Mouse (Mus musculus): ENCODE data around the gene Slc4a1ap. TPM values are rescaled to one million over a fixed set of nuclear protein-coding genes. Genes with fewer than 3 reads are reported as not detected.
A peak's percentile ranks its signal among the peaks of the same experiment; 100 is the strongest.

The Slc4a1ap gene
- total and polyA plus RNA-seq, 3 experiments: 41.6 to 523 (median 41.7) TPM

DNA sequence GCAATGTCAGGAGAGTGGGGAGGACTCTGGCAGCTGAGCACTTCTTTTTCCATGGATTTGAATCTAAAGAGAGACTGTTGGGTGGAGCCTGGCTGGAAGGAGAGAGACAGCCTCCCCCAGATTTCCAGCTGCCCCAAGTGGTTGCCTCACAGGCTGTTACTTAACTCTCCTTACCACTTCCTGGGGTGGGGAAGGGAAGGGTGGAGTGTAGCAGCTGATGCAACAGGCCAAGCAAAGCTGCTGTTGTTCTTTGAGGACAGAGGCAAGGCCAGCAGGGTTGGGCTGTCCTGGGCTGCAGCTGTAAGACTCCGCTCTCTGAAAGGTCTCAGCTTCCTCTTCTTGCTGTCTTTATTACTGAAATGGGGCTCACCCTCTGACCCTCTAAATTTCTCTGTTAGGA lies 75.6 kb downstream of the Slc4a1ap start (continued):
- TF ChIP-seq KAT2A (conservative IDR thresholded peaks at IDR 0.05; ENCODE audit: low read depth, low read length): peak; percentile 28; the same call in 1 of the 2 replicates
- peak; percentile 71 for TF ChIP-seq TCF12 (IDR thresholded peaks at IDR 0.05; ENCODE audit: low read depth, low read length)
- TF ChIP-seq BHLHE40 (IDR thresholded peaks at IDR 0.05; ENCODE audit: borderline replicate concordance, low read depth, low read length): no peak
- TF ChIP-seq TBP (IDR thresholded peaks at IDR 0.05; ENCODE audit: low read depth, low read length): 0 out of 2 replicates have a peak, but pooled peaks have one; percentile 44
- TF ChIP-seq POLR2AphosphoS2 (IDR thresholded peaks at IDR 0.05; ENCODE audit: low read length): peak; percentile 87

DNA sequence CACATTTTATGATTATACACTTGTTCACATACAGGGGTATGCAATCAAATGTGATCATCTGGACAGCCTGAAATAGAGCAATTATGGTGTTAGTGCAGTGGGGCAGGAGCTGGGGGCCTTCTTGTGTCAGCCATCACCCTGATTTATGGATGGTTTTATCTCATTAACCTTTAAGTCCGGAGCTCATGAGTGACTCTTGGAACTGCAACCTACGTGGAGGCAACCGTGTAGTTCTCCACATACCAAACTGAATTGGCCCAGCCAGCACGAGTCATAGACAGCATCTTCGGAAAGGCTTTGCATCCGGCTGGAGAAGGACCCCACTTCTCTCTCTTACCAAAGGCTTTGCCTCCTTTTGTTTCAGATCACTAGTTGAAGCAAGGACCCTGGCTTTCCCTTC lies 77.0 kb downstream of the Slc4a1ap start:
- Histone ChIP-seq H3K9me3 (replicated peaks; ENCODE audit: insufficient read depth, low read length) (no peaks in the 10 kb centered on the region), H3K27ac (ENCODE audit: control insufficient read depth, low read depth, low read length) (no peak overlapping the region; the same call in 1 of the 2 replicates), H3K36me3 (ENCODE audit: control insufficient read depth in 1 of 2, insufficient read depth in 2 of 2, low read length in 2 of 2) (peaks cover 8 to 50% of the 10 kb centered on the region in 2 experiments; a peak in 3 of 4 replicates), H3K4me3 (ENCODE audit: control insufficient read depth in 1 of 2, insufficient read depth in 1 of 2, low read depth in 2 of 2, low read length in 2 of 2) (no peak overlapping the region), H3K9ac (ENCODE audit: control insufficient read depth, low read depth, low read length, poor library complexity, severe bottlenecking) (no peak overlapping the region), H3K79me2 (ENCODE audit: control insufficient read depth, insufficient read depth, low read length, poor library complexity) (peaks cover 3% of the 10 kb centered on the region), H3K27me3 (ENCODE audit: control insufficient read depth in 1 of 2, insufficient read depth in 2 of 2, low read length in 2 of 2) (no peaks in the 10 kb centered on the region), H3K4me1 (ENCODE audit: control insufficient read depth in 1 of 2, insufficient read depth in 2 of 2, low read length in 2 of 2) (peaks cover 22 to 41% of the 10 kb centered on the region in 2 experiments)
- TF ChIP-seq MEF2A (IDR thresholded peaks at IDR 0.05; ENCODE audit: extremely low read depth, insufficient replicate concordance, low read depth, low read length, poor library complexity, severe bottlenecking) (no peak), TBP (IDR thresholded peaks at IDR 0.05; ENCODE audit: low read depth, low read length) (no peak), CHD2 (IDR thresholded peaks at IDR 0.05; ENCODE audit: low read length) (no peak), KAT2A (conservative IDR thresholded peaks at IDR 0.05; ENCODE audit: low read depth, low read length) (no peak), RCOR1 (IDR thresholded peaks at IDR 0.05; ENCODE audit: low read depth, low read length) (no peak), POLR2AphosphoS2 (IDR thresholded peaks at IDR 0.05; ENCODE audit: low read length) (no peak)
- no peak for DNase-seq (ENCODE audit: low read depth, low spot score)

DNA sequence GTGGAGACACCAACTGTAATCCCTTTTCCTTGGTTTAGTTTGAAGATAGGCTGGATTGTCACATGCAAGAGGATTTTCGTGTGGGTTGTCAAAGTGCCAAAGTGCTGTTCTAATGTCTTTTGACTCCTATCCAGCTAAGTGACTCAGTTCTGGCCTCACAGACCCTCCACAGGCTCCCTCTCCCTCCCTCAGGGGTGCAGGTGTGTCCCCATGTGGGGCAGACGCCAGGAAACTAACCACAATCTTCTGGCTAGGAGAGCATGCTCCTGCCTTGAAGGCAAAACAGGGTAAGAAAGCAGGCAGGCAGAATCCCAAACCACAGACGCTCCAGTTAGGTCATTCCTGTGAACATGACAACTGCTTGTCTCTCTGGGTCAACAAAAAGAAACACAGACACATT lies 79.4 kb downstream of the Slc4a1ap start:
- H3K9ac ChIP-seq (ENCODE audit: control insufficient read depth, low read depth, low read length, poor library complexity, severe bottlenecking): no peak overlapping the region
- H3K9me3 ChIP-seq (replicated peaks; ENCODE audit: insufficient read depth, low read length): no peaks in the 10 kb centered on the region
- no peaks in the 10 kb centered on the region; the same call in 1 of the 2 replicates for H3K79me2 ChIP-seq (ENCODE audit: control insufficient read depth, insufficient read depth, low read length, poor library complexity)
- no peak for DNase-seq (ENCODE audit: low read depth, low spot score)
- no peaks in the 10 kb centered on the region for H3K27me3 ChIP-seq (ENCODE audit: control insufficient read depth in 1 of 2, insufficient read depth in 2 of 2, low read length in 2 of 2)
- TF ChIP-seq ETS1 (IDR thresholded peaks at IDR 0.05; ENCODE audit: low read depth, low read length) (peak; percentile 14; the same call in 1 of the 2 replicates), SIN3A (IDR thresholded peaks at IDR 0.05; ENCODE audit: low read length) (no peak)
- H3K36me3 ChIP-seq (ENCODE audit: control insufficient read depth in 1 of 2, insufficient read depth in 2 of 2, low read length in 2 of 2): peaks cover 8 to 38% of the 10 kb centered on the region in 2 experiments; a peak in 3 of 4 replicates
- H3K4me1 ChIP-seq (ENCODE audit: control insufficient read depth in 1 of 2, insufficient read depth in 2 of 2, low read length in 2 of 2): peaks cover 19 to 26% of the 10 kb centered on the region in 2 experiments
- no peak overlapping the region for H3K27ac ChIP-seq (ENCODE audit: control insufficient read depth, low read depth, low read length)
- no peak overlapping the region for H3K4me3 ChIP-seq (ENCODE audit: control insufficient read depth in 1 of 2, insufficient read depth in 1 of 2, low read depth in 2 of 2, low read length in 2 of 2)

Other genes with a start within 250 kb of the Slc4a1ap start
- 13.5 and 15.3 TPM in 2 replicates for gene Ift172, start 235.9 kb upstream of the Slc4a1ap start, total RNA-seq (2012; rRNA removed)
- 10 to 100 TPM in 1 of 2 experiments, not detected in 1; 21.8 TPM for gene Ift172, start 235.9 kb upstream of the Slc4a1ap start, polyA plus RNA-seq (2012; ENCODE audit: insufficient read depth in 1 of 2, insufficient read length in 2 of 2, low read depth in 1 of 2, low replicate concordance in 2 of 2, missing spikeins in 1 of 2)
- not detected in 2 replicates for gene Fndc4, start 230.9 kb upstream of the Slc4a1ap start, total RNA-seq (2012; rRNA removed)
- under 1 TPM in 1 of 2 experiments, not detected in 1; 0.32 TPM for gene Fndc4, start 230.9 kb upstream of the Slc4a1ap start, polyA plus RNA-seq (2012; ENCODE audit: insufficient read depth in 1 of 2, insufficient read length in 2 of 2, low read depth in 1 of 2, low replicate concordance in 2 of 2, missing spikeins in 1 of 2)
- 0.04 TPM in 1 of 2 replicates, not detected in the other for gene Gckr, start 229.6 kb upstream of the Slc4a1ap start, total RNA-seq (2012; rRNA removed)
- under 1 TPM in 1 of 2 experiments, not detected in 1; 0.19 TPM for gene Gckr, start 229.6 kb upstream of the Slc4a1ap start, polyA plus RNA-seq (2012; ENCODE audit: insufficient read depth in 1 of 2, insufficient read length in 2 of 2, low read depth in 1 of 2, low replicate concordance in 2 of 2, missing spikeins in 1 of 2)
- gene Zfp512, start 74.6 kb upstream of the Slc4a1ap start, total RNA-seq (2012; rRNA removed): 32.9 and 36.6 TPM in 2 replicates
- 10 to 100 TPM in 1 of 2 experiments, not detected in 1; 47.0 TPM for gene Zfp512, start 74.6 kb upstream of the Slc4a1ap start, polyA plus RNA-seq (2012; ENCODE audit: insufficient read depth in 1 of 2, insufficient read length in 2 of 2, low read depth in 1 of 2, low replicate concordance in 2 of 2, missing spikeins in 1 of 2)
- gene 4930548H24Rik, start 41.3 kb upstream of the Slc4a1ap start, total RNA-seq (2012; rRNA removed): 0.13 and 0.15 TPM in 2 replicates
- under 1 TPM in 1 of 2 experiments, not detected in 1; 0.13 TPM for gene 4930548H24Rik, start 41.3 kb upstream of the Slc4a1ap start, polyA plus RNA-seq (2012; ENCODE audit: insufficient read depth in 1 of 2, insufficient read length in 2 of 2, low read depth in 1 of 2, low replicate concordance in 2 of 2, missing spikeins in 1 of 2)
- gene Gpn1, start 32.3 kb upstream of the Slc4a1ap start, total RNA-seq (2012; rRNA removed): 59.0 and 75.6 TPM in 2 replicates
- 100 to 1,000 TPM in 1 of 2 experiments, not detected in 1; 125 TPM for gene Gpn1, start 32.3 kb upstream of the Slc4a1ap start, polyA plus RNA-seq (2012; ENCODE audit: insufficient read depth in 1 of 2, insufficient read length in 2 of 2, low read depth in 1 of 2, low replicate concordance in 2 of 2, missing spikeins in 1 of 2)
- gene Supt7l, start 812 bp downstream of the Slc4a1ap start, total RNA-seq (2012; rRNA removed): 15.9 and 19.3 TPM in 2 replicates
- gene Supt7l, start 812 bp downstream of the Slc4a1ap start, polyA plus RNA-seq (2012; ENCODE audit: insufficient read depth in 1 of 2, insufficient read length in 2 of 2, low read depth in 1 of 2, low replicate concordance in 2 of 2, missing spikeins in 1 of 2): 10 to 100 TPM in 1 of 2 experiments, not detected in 1; 23.6 TPM
- 239 and 249 TPM in 2 replicates for gene Mrpl33, start 69.9 kb downstream of the Slc4a1ap start, total RNA-seq (2012; rRNA removed)
- gene Mrpl33, start 69.9 kb downstream of the Slc4a1ap start, polyA plus RNA-seq (2012; ENCODE audit: insufficient read depth in 1 of 2, insufficient read length in 2 of 2, low read depth in 1 of 2, low replicate concordance in 2 of 2, missing spikeins in 1 of 2): 100 to 1,000 TPM in 1 of 2 experiments, not detected in 1; 158 TPM
- gene Rbks, start 170.6 kb downstream of the Slc4a1ap start, total RNA-seq (2012; rRNA removed): 23.8 and 34.3 TPM in 2 replicates
- 10 to 100 TPM in 1 of 2 experiments, not detected in 1; 47.4 TPM for gene Rbks, start 170.6 kb downstream of the Slc4a1ap start, polyA plus RNA-seq (2012; ENCODE audit: insufficient read depth in 1 of 2, insufficient read length in 2 of 2, low read depth in 1 of 2, low replicate concordance in 2 of 2, missing spikeins in 1 of 2)
- gene Babam2, start 170.7 kb downstream of the Slc4a1ap start, total RNA-seq (2012; rRNA removed): 40.5 and 43.3 TPM in 2 replicates
- 10 to 100 TPM in 1 of 2 experiments, not detected in 1; 86.6 TPM for gene Babam2, start 170.7 kb downstream of the Slc4a1ap start, polyA plus RNA-seq (2012; ENCODE audit: insufficient read depth in 1 of 2, insufficient read length in 2 of 2, low read depth in 1 of 2, low replicate concordance in 2 of 2, missing spikeins in 1 of 2)